Mouse (Mus musculus): ENCODE results near the gene Eid3.
A peak's percentile ranks its signal among the peaks of the same experiment; 100 is the strongest.

The Eid3 gene

DNA sequence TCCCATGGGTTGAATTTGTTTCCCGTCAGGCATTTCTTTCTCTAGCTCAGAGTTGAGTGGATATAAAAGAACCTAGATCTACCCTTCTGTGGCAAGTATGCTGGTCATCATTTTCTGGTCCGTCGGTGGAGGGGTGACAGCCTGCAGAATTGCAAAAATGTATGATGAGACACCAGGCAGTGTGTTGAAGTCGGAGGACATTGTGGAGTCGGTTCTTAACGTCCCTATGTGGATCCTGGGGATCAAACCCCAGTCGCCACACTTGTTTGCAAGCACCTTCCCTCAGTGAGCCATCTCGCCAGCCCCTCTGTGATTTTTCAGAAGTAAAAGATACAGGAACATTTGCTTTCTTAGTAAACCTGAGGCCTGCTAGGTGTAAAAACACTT, 5.5 kb upstream of the Eid3 start:
- DNase-seq (ENCODE audit: low read depth): no peak

- no peak for DNase-seq (ENCODE audit: low read depth)
Observed at GRCm38 (mm10) chr10:82863106-82863680, 3.2 kb upstream of the Eid3 start.

- no peak for DNase-seq (ENCODE audit: low read depth)
Observed at GRCm38 (mm10) chr10:82863827-82864226, 2.6 kb upstream of the Eid3 start.

- no peak for DNase-seq (ENCODE audit: low read depth)
Observed at GRCm38 (mm10) chr10:82866832-82867231, 406 bp downstream of the Eid3 start.

DNA sequence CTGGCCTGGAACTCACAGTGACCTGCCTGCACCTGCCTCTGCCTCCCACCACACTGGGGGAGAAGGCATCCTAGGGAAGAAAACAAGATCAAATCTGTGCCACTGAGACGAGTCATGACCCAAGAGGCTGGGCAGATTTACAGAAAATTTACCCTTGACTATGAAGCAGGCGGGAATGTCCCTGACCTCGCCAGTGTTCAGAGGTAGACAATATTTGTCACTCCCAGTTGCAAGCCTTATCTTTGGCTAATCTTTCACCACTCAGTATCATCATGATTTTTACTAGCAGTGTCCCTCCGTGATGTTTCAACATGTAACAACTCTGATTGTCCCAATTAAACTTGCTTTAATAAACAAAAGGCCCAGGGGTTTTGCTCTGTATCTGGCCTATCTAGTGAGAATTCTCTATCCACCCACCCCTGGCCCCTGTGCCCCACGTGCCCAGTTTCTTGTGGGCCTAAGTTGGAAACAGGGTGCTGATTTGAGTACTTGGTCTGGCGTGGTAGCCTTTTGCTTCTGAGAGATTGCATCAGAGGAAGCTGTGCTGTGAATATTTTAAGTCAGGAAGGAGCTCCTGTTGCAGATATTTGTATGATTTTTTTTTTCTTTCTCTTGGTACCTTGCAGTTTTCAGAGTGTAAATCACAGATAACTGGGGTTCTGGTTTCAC, 2.1 kb downstream of the Eid3 start:
- DNase-seq (ENCODE audit: low read depth): no peak

DNA sequence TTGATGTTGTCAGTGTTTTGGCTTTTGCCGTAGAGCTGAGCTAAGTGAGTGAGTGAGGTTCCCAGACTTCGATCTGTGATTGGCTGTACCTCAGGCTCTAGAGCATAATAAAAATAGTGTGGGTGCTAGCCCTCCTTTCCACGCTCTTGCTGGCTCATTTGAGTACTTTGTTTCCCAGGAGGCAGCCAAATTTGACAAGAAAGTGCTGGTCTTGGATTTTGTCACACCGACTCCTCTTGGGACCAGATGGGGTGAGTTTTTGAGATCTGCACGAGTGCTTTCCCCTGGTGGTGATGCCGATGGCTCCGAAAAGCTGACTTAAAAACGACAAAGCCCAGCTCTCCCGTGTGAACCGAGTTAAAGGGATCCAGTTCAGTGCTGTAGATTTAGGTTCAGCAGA, 9.0 kb downstream of the Eid3 start:
- DNase-seq (ENCODE audit: low read depth): no peak

DNA sequence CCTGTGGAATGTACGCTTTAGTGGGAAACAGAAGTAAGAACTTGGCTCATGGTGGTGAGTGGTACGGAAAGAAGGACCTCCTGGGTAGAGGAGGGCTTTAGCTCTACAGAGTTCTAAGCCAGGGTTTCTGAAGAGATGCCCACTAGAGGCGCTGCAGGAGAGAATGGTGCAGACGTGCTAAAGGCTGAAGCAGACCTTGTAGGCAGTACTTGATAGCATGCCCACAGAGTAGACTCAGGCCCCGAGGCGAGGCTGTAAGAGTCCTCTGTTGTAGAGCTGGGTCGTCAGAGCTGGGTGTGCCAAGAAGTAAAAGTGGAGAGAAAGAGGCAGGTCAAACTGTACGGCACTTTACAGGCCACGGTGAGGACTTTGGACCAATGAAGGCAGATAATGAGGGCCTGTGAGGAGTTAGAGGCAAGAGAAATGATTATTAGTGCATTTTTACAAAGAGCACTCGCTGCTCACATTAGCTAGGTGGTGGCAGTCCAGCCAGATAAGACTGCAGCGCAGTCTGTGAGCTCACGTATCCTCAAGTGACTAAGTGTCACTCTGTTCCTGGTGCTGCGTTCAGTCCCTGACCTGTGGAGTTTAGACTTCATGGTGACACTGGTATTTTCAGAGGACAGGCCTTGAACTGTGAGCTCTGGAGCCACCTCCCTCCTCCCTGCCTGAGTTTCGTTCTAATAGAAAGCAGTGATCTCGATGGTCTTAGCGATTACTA, 9.8 kb downstream of the Eid3 start:
- no peak for DNase-seq (ENCODE audit: low read depth)

DNA sequence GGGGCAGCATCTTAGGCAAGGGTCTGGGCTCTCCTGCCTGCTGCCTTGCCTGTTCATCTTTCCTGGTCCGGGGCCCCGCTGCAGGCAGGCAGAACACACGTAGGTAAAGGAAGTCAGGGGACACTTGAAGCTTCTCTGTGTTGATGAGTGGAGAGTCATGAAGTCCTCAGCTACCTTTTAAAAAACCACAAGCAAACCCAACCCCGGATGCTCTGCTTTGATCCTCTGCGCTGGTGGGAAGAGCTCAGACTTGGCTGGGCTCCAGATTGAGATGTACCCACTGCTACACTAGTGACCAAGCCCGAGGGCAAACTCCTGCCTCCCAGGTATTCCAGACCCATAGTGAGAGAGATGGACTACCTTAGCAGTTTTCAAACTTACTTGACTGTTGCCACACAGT, 20.9 kb downstream of the Eid3 start:
- no peak for DNase-seq (ENCODE audit: low read depth)

GRCm38 (mm10) chr10:82888576-82888975, 22.1 kb downstream of the Eid3 start:
- no peak for DNase-seq (ENCODE audit: low read depth)

DNA sequence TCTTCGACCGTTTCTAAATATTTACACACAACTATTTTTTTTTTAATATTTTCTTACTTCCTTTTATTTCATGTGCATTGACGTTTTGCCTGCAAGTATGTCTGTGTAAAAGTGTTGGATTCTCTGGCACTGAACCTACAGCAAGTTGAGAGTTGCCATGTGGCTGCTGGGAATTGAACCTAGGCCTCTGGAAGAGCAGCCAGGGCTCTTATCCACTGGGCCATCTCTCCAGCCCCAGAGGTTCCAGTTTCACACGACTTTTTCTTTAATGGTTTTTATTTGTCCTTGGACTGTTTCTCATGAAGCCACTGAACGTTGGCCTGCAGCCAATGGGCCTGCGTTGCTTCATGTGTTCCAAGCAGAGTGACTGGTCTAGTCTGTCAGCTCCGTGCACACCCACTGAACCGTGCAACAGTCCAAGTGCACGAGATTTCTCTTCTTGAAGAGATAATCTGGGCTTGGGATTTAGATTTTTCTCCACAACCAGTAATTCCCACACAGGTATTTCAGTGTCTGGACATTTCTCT, 23.1 kb downstream of the Eid3 start:
- DNase-seq (ENCODE audit: low read depth): no peak

DNA sequence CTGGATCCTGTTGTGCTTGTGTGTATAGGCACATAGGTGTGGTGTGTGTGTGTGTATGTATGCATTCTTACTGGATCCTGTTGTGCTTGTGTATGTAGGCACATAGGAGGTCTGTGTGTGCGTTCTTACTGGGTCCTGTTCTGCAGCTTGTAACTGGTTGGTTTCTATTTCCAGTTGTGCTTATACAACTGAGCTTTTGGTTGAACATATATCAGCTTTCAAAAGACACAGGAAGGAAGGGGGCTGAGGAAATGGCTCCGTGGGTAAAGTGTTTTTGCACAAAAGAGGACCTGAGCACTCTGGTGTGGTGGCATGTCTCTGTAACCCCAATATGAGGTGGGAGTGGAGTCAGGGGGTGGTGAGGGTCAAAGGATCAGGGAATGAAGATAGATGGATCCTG, 24.5 kb downstream of the Eid3 start:
- no peak for DNase-seq (ENCODE audit: low read depth)

DNA sequence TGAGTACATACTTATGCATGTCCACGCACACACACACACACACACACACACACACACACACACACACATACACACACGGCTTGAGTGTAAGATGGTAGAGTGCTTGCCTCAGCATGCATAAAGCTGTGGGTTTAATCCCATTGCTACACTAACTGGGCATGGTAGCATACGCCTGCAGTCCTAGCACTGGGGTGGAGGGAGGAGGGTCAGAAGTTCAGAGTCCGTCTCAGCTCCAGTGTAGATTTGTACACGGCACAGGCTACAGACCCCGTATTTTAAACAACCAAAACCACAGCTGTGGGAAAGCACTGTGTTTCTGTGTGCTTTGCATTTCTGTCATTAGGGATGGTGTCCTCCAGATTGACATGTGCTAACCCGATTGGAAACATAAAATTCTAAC, 25.0 kb downstream of the Eid3 start:
- DNase-seq (ENCODE audit: low read depth): no peak

GRCm38 (mm10) chr10:82892442-82893055, 26.1 kb downstream of the Eid3 start:
- DNase-seq (ENCODE audit: low read depth): no peak

DNA sequence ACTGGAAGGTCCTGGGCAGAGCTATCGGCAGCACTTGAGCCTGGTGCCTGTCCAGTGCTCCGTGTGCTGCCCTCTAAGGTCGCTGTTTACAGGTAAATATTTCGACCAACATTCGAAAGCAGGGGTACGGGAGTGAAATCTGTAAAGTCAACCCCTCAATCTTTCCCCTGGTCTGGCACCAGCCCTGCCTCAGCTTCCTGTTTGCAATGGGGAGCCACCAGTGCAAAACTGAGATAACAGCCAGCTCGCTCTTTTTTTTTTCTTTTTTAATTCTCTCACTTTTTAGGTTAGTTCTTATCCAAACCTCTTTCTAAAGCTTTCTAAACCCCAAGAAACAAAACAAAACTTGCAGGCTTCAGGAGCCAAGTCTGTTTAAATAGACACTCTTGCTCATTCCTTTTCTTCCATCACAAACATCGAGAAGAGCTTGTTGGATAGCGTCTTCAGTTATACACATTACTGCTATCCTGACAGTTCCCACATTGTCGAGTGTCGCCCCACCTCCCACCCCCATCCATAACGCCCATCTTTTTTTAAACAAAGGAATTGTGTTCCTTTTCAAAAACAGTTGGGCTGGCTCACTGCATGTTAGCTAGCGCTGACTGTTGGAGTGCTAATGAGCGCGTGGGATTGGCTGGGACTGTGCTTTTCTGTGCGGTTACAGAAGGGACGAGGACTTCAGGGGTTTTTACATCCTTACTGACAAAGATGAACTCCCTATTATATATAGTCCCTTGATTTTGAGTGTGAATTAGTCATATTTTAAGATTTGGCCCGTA, 27.6 kb downstream of the Eid3 start:
- no peak for DNase-seq (ENCODE audit: low read depth)

DNA sequence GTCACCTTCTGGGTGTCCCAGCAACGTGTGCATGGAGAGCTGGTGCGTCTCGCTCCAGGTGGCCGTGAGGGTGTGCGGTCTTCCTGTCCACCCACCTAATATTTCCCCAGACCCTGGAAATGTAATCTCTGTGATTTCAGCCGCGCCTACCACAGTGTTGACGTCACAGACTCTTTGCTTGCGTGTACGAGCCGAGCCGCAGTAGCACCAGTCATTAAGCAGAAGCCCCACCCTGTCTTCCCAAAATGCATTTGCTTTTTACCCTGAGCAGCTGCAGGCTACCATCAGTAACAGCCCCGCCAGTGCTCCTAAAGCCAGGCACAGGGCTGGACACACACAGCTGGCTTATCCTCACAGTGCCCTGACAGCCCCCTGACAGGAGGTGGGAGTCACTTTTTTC, 31.5 kb downstream of the Eid3 start:
- DNase-seq (ENCODE audit: low read depth): no peak

DNA sequence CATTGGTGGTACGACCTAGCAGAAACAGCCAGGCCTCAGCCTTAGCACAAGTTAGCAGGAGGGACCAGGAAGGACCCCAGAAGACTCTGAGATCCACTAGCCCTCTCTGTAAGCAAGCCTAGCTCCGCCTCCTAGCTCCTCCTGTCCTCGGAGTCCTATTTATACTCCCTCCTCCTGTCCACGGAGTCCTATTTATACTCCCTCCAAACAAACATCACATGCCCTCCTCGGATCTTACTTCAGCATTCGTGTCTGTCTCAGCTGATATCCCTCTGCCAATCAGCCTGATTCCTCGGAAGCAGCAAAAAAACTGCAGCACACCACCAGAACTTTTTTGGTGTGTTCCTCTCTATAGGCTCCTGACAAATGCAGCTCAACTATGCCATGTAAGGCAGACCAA, 32.5 kb downstream of the Eid3 start:
- DNase-seq (ENCODE audit: low read depth): no peak

GRCm38 (mm10) chr10:82899810-82900421, 33.5 kb downstream of the Eid3 start:
- no peak for DNase-seq (ENCODE audit: low read depth)

DNA sequence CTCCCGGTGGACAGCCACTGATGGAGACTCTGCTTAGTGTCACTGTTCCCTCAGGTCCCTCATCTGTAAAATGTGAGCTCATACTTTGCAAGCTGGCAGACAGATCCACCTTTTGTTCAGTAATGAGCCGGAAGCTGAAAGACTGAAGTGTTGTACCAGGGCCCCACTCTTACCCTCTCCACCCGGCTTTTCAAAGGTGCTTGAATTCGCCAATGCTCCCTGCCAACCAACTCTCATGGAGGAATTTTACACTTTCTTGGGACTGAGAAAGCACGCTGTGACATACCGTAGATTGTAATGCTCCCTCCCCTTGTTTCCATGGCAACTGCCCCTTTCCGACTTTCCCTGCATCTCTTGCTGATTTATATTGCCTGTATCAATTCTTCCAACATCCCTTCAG, 34.1 kb downstream of the Eid3 start:
- no peak for DNase-seq (ENCODE audit: low read depth)

DNA sequence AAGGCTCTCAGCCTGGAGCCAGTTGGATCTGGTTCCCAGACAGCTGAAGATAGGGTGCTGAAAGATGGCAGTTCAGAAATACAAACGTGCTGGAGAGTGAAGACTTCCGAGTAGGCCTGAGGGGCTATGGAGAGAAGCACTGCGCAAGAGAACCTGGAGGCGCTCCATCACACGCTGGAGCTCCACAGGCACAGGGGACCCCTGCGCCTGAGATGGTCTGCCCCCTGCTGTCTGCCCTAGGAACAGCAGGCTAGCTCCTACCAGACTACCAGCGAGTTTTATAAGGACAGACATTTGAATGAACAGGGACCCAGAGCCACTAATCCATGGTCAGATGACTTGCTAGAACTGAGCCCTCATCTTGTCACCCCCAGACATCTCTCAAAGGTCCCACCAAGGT, 35.0 kb downstream of the Eid3 start:
- DNase-seq (ENCODE audit: low read depth): peak; percentile 76

DNA sequence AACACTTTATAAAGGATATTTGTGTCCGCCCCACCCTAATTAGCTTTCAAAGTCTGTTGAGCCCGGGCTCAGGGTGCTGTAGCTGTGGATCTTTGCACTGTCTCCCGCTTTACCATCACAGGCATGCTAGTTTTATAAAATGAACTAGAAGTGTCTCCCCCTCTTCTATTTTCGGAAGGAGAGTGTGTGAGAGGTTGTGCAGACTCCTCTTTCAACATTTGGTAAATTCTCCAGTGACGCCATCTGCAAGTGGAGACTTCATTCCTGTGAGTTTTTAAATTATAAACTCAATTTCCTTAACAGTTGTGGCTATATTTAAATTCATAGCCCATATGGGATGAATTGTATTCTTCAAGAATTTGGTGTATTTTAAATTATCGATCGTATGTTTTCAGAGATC, 42.1 kb downstream of the Eid3 start:
- DNase-seq (ENCODE audit: low read depth): no peak

DNA sequence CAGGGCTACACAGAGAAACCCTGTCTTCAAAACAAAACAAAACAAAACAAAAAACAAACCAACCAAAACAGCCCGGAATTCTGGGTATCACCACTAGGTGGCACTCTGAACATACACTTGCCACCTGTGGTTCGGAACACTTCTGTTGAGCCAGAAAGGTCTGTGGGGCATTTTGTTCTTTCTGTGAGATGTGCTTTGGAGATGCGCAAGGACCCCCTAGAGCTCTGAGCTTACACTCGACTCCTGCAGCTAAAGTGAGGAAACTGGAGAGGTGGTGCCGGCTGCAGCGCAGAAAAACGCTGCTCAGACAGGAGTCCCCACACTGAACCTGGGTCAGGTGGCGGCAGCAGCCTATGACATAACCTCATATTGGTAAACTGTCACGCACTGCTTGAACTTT, 43.0 kb downstream of the Eid3 start:
- DNase-seq (ENCODE audit: low read depth): peak; percentile 72

DNA sequence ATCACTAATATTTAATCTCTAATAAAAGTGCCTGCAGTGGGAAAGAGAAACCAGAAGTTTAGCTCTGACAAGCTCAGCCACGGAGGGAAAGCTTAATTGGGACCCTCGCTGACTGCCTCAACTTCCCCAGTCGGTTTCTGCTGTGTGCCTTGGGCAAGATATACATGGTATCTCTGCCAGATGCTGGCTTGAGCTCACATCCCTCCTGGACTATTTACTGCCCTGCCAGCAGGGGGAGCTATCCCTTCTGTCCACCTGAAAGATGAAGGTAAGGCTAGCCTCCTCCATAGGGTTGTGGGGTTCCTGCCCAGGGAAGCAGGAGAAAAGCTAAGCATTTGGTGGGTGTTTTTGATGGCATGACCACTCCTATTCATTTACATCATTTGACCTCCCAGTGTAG, 43.8 kb downstream of the Eid3 start:
- DNase-seq (ENCODE audit: low read depth): no peak

Measured in c-Kit-positive CD71-negative TER-119-negative erythroid progenitor cells, embryonic 14.5 days (primary cell).